Mouse (Mus musculus) gastrocnemius, postnatal 36 days (tissue): Measurements from ENCODE around the gene Bcl6b. TPM values are rescaled to one million over a fixed set of nuclear protein-coding genes. Genes with fewer than 3 reads are reported as not detected.
A peak's percentile ranks its signal among the peaks of the same experiment; 100 is the strongest.

Experiments used
- DNase-seq, 2 experiments: peaks; one replicate each; pipeline ENCODE4 v3.0.0; 2022
- intact Hi-C: fragments of 180-260 bp; cut with DNase I; formaldehyde crosslinking; loops from one replicate; pipeline ENCODE4 v1.15.1; 2025
- long read RNA-seq, 2 experiments: library from polyadenylated mRNA; stranded (forward); transcript quantifications; one replicate each; pipeline ENCODE4 v2.0.0; 2021
- total RNA-seq, 2 experiments: library from RNA; stranded (reverse); gene quantifications; 2 replicates each; pipeline ENCODE4 v1.2.3; 2021

Bcl6b gene
- 1 to 10 TPM; 3.7 to 6.5 TPM for total RNA-seq
- long read RNA-seq, experiment 1: 0 reads
- long read RNA-seq, experiment 2: 0 reads

- DNase-seq: no peak
- intact Hi-C loops: loop anchor here (5.0 kb wide), 1 partner anchor 78 kb away; no protein-coding TSS in a partner anchor
These were observed at the start of gene Bcl6b for GRCm38 (mm10) chr11:70229260-70230010. Gene Bcl6b (minus strand): TSS chr11:70229798.

- no peak for DNase-seq
- intact Hi-C loops: no loop called here
These were observed 49.4 kb upstream of the Bcl6b start for GRCm38 (mm10) chr11:70278961-70279360.

GRCm38 (mm10) chr11:70271641-70272040 lies 42.0 kb upstream of the Bcl6b start:
- DNase-seq: no peak
- intact Hi-C loops: no loop called here

- no peak for DNase-seq
- intact Hi-C loops: no loop called here
These were observed 36.8 kb upstream of the Bcl6b start for GRCm38 (mm10) chr11:70266405-70266804.

- no peak for DNase-seq
- intact Hi-C loops: no loop called here
These were observed 36.2 kb upstream of the Bcl6b start for GRCm38 (mm10) chr11:70265819-70266218.

- no peak for DNase-seq
These were observed 35.7 kb upstream of the Bcl6b start for GRCm38 (mm10) chr11:70265252-70265651.

GRCm38 (mm10) chr11:70259035-70259434 lies 29.4 kb upstream of the Bcl6b start:
- no peak for DNase-seq
- intact Hi-C loops: no loop called here

More at GRCm38 (mm10) chr11:70265252-70265651, 35.7 kb upstream of the Bcl6b start:
- intact Hi-C loops: no loop called here

GRCm38 (mm10) chr11:70254931-70255531 lies 25.4 kb upstream of the Bcl6b start, which contains the start of gene Alox12:
Gene Alox12 (minus strand): TSS chr11:70255353.
- DNase-seq: peak in 1 of 2 experiments; percentile 22
- intact Hi-C loops: loop anchor here (2.0 kb wide), 1 partner anchor 54 kb away; no protein-coding TSS in a partner anchor

- no peak for DNase-seq
- intact Hi-C loops: loop anchor here (2.0 kb wide), 1 partner anchor 54 kb away; no protein-coding TSS in a partner anchor
These were observed 24.7 kb upstream of the Bcl6b start for GRCm38 (mm10) chr11:70254337-70254736.

- intact Hi-C loops: no loop called here
- DNase-seq: no peak
These were observed 22.3 kb upstream of the Bcl6b start for GRCm38 (mm10) chr11:70251853-70252252.

GRCm38 (mm10) chr11:70250150-70250549 lies 20.6 kb upstream of the Bcl6b start:
- intact Hi-C loops: no loop called here
- DNase-seq: no peak

GRCm38 (mm10) chr11:70247136-70247845 lies 17.7 kb upstream of the Bcl6b start:
- DNase-seq: peak in 1 of 2 experiments; percentile 43
- intact Hi-C loops: no loop called here

GRCm38 (mm10) chr11:70242591-70242990 lies 13.0 kb upstream of the Bcl6b start:
- intact Hi-C loops: no loop called here
- no peak for DNase-seq

GRCm38 (mm10) chr11:70239541-70240279 lies 10.1 kb upstream of the Bcl6b start, which contains the start of the genes Gm21988 and Rnasek:
Gene Gm21988 (minus strand): TSS chr11:70239830.
Gene Rnasek (minus strand): TSS chr11:70239842.
- intact Hi-C loops: no loop called here
- DNase-seq: peak; percentile 62 to 89

GRCm38 (mm10) chr11:70238591-70239440 lies 9.2 kb upstream of the Bcl6b start:
- DNase-seq: peak in 1 of 2 experiments; percentile 22
- intact Hi-C loops: no loop called here

GRCm38 (mm10) chr11:70237457-70238167 lies 8.0 kb upstream of the Bcl6b start, which contains the start of gene 0610010K14Rik:
Gene 0610010K14Rik (minus strand): TSS chr11:70237914.
- peak; percentile 97 to 98 for DNase-seq
- intact Hi-C loops: no loop called here

GRCm38 (mm10) chr11:70236717-70237116 lies 7.1 kb upstream of the Bcl6b start:
- intact Hi-C loops: no loop called here
- DNase-seq: no peak

GRCm38 (mm10) chr11:70235254-70235900 lies 5.8 kb upstream of the Bcl6b start:
- intact Hi-C loops: no loop called here
- DNase-seq: no peak
